Mouse (Mus musculus): ENCODE data around the gene Tanc2. TPM values are rescaled to one million over a fixed set of nuclear protein-coding genes. Genes with fewer than 3 reads are reported as not detected.
A peak's percentile ranks its signal among the peaks of the same experiment; 100 is the strongest.

Tanc2 gene
- polyA plus RNA-seq, 1 experiment = 52.1 TPM

DNA sequence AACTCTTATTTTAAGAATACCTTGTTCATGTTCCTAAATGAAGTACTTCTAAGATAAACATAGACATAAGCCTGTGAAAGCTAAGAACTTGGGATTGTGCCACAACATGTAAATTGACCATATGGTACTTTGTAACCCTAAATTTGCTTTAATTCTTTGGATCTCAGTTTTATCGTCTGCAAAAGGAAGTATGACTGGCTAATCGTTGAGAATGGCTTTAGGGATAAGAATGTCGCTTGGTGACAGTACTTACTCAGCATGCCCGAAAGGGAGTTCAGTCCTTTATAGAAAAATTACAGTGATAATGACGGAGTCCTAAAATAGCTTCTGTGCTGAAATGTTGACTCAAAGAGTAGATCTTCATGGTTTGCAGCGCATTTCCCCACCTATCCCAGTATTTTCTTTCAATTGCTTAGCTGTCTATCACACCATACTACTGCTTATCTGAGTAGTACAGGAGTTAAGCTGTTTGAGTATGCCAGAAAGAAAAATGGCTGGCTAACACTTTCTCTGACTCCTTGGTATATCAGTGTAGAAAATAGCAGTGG is 246.6 kb downstream of the Tanc2 start:
- peak; percentile 56 for DNase-seq (ENCODE audit: low read depth)
- TF ChIP-seq CTCF (IDR thresholded peaks at IDR 0.05; ENCODE audit: borderline replicate concordance, extremely low read depth, insufficient read depth, insufficient read length) (no peak), POLR2A (IDR thresholded peaks at IDR 0.05; ENCODE audit: borderline replicate concordance, extremely low read depth, insufficient read depth, insufficient read length, poor library complexity, severe bottlenecking) (no peak)

DNA sequence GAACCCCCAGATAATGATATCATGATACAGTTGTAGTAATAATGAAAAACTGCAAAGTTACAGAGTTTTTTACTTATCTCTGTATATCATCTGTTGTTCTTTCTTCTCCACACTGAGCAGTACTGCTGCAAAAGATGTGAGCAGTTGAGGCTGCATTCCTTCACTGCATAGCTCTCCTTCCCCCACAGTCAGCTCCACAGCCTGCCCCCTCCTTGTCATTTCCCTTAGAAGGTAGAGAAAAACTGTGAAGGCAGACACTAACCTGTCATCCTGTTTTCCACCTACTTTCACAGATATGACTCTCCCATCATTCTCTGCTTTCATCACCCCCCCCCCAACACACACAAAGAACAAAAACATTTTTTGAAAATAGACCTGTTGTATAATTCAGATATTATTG is 248.2 kb downstream of the Tanc2 start:
- TF ChIP-seq POLR2A (IDR thresholded peaks at IDR 0.05; ENCODE audit: borderline replicate concordance, extremely low read depth, insufficient read depth, insufficient read length, poor library complexity, severe bottlenecking) (no peak), CTCF (IDR thresholded peaks at IDR 0.05; ENCODE audit: borderline replicate concordance, extremely low read depth, insufficient read depth, insufficient read length) (no peak)
- no peak for DNase-seq (ENCODE audit: low read depth)

DNA sequence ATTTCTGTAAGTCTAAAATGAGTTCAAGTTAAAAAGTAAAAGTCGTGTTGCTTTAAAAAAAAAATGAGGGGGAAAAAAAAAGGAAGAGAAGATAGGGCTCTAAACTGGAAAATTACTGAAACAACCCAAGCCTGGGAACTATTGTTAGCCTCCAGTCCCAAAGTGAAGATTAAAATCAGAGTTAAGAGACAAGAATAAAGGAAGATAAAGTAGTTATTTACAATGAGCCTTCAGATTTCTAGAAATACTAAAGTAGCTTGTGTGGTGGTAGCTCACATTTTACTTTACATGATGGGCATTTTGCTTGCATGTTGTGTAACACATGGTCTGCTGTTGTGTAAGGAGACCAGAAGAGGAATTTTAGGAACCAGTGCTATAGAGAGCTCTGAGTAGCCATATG is 256.1 kb downstream of the Tanc2 start:
- TF ChIP-seq CTCF (IDR thresholded peaks at IDR 0.05; ENCODE audit: borderline replicate concordance, extremely low read depth, insufficient read depth, insufficient read length) (no peak), POLR2A (IDR thresholded peaks at IDR 0.05; ENCODE audit: borderline replicate concordance, extremely low read depth, insufficient read depth, insufficient read length, poor library complexity, severe bottlenecking) (no peak)
- no peak for DNase-seq (ENCODE audit: low read depth)

DNA sequence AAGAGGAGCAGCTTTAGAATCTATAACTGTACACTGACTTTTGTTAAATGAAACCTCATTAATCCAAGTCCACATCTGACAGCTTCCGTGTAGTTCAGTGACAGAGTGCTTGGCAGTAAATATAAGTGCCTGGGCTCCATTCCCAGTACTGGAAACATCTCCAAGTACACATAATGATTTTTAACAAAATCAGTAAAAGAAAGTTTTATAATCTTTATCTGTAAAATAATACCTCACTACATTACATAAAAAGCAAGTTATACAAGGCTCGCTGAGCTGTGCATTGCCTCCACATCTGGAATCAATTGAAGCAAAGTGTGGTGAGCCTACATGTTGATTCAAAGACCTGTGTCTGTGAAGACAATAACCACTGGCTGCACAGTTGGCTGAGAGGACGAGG is 265.7 kb downstream of the Tanc2 start:
- peak; percentile 14 for DNase-seq (ENCODE audit: low read depth)
- no peak for TF ChIP-seq CTCF (IDR thresholded peaks at IDR 0.05; ENCODE audit: borderline replicate concordance, extremely low read depth, insufficient read depth, insufficient read length)
- no peak for TF ChIP-seq POLR2A (IDR thresholded peaks at IDR 0.05; ENCODE audit: borderline replicate concordance, extremely low read depth, insufficient read depth, insufficient read length, poor library complexity, severe bottlenecking)

GRCm38 (mm10) chr11:105858063-105858462 is 268.3 kb downstream of the Tanc2 start:
- no peak for TF ChIP-seq POLR2A (IDR thresholded peaks at IDR 0.05; ENCODE audit: borderline replicate concordance, extremely low read depth, insufficient read depth, insufficient read length, poor library complexity, severe bottlenecking)
- TF ChIP-seq CTCF (IDR thresholded peaks at IDR 0.05; ENCODE audit: borderline replicate concordance, extremely low read depth, insufficient read depth, insufficient read length) = peak; percentile 26; the same call in 1 of the 2 replicates
- DNase-seq (ENCODE audit: low read depth) = peak; percentile 11

GRCm38 (mm10) chr11:105885558-105885957 is 295.8 kb downstream of the Tanc2 start:
- DNase-seq (ENCODE audit: low read depth) = no peak
- TF ChIP-seq CTCF (IDR thresholded peaks at IDR 0.05; ENCODE audit: borderline replicate concordance, extremely low read depth, insufficient read depth, insufficient read length) = no peak
- no peak for TF ChIP-seq POLR2A (IDR thresholded peaks at IDR 0.05; ENCODE audit: borderline replicate concordance, extremely low read depth, insufficient read depth, insufficient read length, poor library complexity, severe bottlenecking)

DNA sequence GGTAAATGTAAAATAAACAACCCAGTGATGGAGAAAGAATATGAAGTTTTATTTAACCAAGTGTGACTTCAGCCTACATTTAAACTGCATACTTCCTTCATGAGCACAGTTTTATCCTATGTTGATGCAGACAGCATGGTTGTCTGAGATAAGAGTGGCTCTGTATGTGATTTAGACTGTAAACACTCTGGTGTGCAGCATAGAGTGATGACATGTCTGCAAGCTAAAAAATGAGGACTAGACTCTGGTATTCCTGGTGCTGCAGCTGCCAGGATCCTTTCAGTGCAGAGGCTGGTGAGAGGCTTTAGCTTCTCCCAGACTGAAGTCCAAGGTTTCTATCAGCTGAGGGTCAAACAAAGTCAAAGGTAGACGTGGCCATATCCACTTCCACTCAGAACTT is 297.5 kb downstream of the Tanc2 start:
- DNase-seq (ENCODE audit: low read depth) = no peak
- TF ChIP-seq POLR2A (IDR thresholded peaks at IDR 0.05; ENCODE audit: borderline replicate concordance, extremely low read depth, insufficient read depth, insufficient read length, poor library complexity, severe bottlenecking) (no peak), CTCF (IDR thresholded peaks at IDR 0.05; ENCODE audit: borderline replicate concordance, extremely low read depth, insufficient read depth, insufficient read length) (no peak)

DNA sequence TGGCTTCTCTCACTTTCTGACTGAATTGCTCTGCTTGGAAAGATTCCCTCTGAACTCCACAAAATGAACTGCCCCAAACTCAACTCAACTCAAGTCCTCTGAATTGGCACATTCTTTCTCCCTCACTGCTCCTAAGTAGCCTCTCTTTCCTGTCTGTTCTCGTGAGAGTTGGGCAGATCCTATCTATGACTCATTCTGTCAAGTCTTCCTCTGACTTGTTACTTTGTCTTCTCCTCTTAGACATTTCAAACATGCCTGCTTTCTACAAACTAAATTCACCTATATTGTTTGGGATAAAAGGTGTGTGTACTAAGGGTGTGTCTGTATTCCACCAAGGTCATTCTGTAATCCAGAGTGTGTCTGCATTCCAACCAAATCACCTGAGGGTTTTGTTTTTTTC is 309.4 kb downstream of the Tanc2 start:
- DNase-seq (ENCODE audit: low read depth) = no peak
- TF ChIP-seq CTCF (IDR thresholded peaks at IDR 0.05; ENCODE audit: borderline replicate concordance, extremely low read depth, insufficient read depth, insufficient read length) = no peak
- no peak for TF ChIP-seq POLR2A (IDR thresholded peaks at IDR 0.05; ENCODE audit: borderline replicate concordance, extremely low read depth, insufficient read depth, insufficient read length, poor library complexity, severe bottlenecking)

DNA sequence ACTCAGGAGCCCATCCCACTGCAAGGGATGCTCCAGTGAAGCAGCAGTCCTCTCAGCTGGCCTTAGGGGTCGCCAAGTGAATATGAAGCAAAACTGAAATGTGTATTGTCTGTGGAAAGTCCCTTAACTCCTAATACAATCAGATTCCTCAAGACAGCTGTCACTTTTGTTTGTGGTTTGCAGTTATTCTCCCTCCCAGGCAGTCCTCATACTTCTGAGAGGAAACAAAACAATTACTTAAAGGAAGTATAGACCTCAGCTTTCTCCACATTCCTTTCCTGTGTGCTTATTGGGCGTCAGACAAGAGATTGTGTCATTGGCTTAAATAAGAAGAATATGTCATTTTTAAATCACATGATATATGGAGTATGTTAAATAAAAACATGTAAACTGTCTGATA is 311.7 kb downstream of the Tanc2 start:
- TF ChIP-seq CTCF (IDR thresholded peaks at IDR 0.05; ENCODE audit: borderline replicate concordance, extremely low read depth, insufficient read depth, insufficient read length) (no peak), POLR2A (IDR thresholded peaks at IDR 0.05; ENCODE audit: borderline replicate concordance, extremely low read depth, insufficient read depth, insufficient read length, poor library complexity, severe bottlenecking) (no peak)
- DNase-seq (ENCODE audit: low read depth) = no peak

DNA sequence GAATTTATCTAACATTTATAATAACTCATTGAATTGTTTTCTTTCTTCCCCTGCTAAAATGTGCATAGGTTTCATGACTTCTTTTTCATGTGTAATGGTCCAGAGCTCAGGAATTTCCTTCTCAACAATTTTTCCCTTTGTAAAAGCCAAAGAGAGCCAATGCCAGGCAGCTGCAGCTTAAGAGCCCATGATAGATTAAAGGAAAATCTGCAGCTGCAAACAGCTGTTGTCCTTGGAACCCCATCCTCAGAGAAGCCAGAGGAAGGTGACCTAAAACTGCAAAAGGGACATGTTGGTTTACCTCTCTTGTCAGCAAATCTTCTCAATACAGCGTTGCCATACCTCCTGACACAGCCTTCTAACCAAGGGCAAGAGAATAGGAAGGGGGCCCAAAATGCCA is 313.2 kb downstream of the Tanc2 start:
- TF ChIP-seq POLR2A (IDR thresholded peaks at IDR 0.05; ENCODE audit: borderline replicate concordance, extremely low read depth, insufficient read depth, insufficient read length, poor library complexity, severe bottlenecking) = no peak
- TF ChIP-seq CTCF (IDR thresholded peaks at IDR 0.05; ENCODE audit: borderline replicate concordance, extremely low read depth, insufficient read depth, insufficient read length) = no peak
- DNase-seq (ENCODE audit: low read depth) = no peak

DNA sequence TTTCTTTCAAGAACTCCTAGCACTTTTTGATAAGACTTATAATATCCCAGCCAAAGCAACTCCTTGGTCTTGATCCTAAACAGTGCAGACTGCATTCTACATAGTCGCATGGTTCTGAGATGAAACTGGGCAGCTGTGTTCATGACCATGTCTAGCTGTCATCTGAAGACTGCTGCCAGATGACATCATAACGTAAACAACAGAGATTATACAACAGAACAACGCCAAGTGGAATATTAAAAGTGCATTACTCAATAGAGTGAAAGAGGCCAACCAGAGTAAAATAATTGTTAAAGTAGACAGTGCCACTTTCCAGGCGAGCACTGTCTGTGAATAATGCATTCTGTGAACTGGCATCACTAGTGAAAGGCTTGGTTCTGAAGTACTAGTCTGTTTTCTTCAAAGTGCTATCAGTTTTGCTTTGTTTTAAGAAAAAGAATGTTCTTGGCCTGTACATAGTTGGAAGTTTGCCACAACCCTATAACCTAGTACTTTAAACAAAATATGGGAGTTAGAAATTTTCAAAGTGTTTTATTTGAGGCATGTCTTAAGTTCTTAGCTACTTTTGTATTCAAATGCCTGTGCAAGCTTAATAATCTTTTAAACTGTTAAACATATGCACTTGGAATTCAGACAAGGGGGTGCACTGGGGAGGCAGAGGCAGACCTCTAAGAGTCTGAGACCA is 315.9 kb downstream of the Tanc2 start:
- DNase-seq (ENCODE audit: low read depth) = no peak
- TF ChIP-seq CTCF (IDR thresholded peaks at IDR 0.05; ENCODE audit: borderline replicate concordance, extremely low read depth, insufficient read depth, insufficient read length) (no peak), POLR2A (IDR thresholded peaks at IDR 0.05; ENCODE audit: borderline replicate concordance, extremely low read depth, insufficient read depth, insufficient read length, poor library complexity, severe bottlenecking) (no peak)

DNA sequence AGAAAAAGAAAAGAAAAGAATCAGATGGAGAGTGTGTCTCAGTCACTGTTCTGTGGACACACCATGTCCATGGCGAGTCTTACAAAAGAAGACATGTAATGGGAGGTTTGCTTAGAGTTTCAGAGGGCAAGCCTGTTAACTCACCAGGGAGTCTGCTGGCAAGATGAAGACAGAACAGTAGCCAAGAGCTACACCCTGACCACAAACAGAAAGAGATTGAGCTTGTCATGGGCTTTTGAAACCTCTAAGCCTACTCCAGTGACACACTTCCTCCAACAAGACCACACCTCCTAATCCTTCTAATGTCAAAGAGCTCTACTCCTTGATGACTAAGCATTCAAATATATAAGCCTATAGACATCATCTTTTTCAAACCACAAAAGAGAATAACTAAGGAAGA is 317.6 kb downstream of the Tanc2 start:
- DNase-seq (ENCODE audit: low read depth) = no peak
- no peak for TF ChIP-seq CTCF (IDR thresholded peaks at IDR 0.05; ENCODE audit: borderline replicate concordance, extremely low read depth, insufficient read depth, insufficient read length)

All from brain, embryonic 14.5 days (tissue).